Mouse (Mus musculus) CD4-positive, CD25-positive, alpha-beta regulatory T cell (primary cell): ENCODE results near the gene Tnxb. TPM values are rescaled to one million over a fixed set of nuclear protein-coding genes. Genes with fewer than 3 reads are reported as not detected.

ENCODE experiments used
- polyA plus RNA-seq: library from polyadenylated mRNA; unstranded; fragments of 100-300 nt; shearing (Covaris generic); gene quantifications from one replicate; pipeline ENCODE4 v1.2.1, GENCODE M21; 2017

Gene Tnxb
- polyA plus RNA-seq = not detected

GRCm38 (mm10) chr17:34670235-34670634 is at the start of gene Tnxb:
Gene Tnxb (plus strand): TSS chr17:34670535.

DNA sequence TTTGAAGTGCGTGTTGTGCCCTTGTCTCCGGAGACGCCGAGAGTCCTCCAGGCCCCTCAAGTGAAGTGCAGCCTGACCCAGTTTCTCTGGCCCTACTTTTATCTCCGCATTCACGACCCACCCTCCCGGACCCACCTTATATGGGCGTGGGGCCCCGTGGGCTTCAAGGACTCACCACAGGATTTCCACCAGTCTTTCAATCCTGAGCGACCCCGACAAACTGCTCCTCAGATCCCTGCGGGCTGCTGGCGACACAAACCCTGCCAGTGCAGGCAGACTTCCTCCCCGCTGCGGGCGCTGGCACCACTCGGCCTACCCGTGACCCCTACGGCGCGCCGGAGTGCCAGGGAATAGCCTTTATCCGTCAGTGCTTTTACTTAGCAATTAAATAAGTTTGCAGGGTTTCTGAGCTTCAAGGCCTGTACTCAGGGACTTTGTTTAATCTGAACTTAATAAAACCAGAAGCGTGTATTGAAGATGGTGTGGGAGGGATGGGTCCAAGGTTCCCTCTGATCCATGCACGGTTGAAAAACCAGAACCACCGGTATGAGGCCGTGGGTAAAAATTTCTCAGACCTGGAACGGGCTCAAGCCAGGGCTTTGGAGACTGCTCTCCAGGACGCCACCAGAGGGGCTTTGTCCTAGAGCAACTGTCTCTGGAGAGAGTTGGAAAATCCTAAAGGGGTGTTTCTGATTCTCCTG is 42.2 kb upstream of the Tnxb start, which contains the start of gene Ppt2:
Ppt2 (minus strand) TSS at position 568 of the 701 bp plus-strand sequence.

DNA sequence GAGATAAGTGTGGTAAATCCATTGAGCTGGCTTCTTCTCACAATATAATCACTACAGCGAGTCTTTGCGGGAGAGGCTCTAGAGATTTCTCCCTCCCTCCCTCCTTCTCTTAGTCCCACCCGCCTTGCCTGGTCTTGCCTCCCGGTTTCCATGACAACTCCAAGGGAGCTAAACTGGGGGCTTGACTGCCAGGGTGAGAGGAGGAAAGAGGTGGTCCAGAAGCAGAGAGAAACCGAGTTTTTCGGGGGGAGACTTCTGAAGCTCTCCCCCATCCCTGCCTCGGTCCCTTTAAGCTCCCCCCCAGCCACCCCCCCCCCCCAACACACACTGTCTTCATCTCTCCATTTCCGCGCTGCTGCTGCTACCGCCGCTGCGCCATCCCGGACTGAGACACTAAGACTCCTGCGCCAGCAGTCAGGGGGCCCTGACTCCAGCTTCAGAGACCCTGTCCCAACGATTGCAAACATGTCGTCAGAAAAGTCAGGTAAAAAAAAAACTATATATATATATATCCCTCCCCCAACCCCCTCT is 41.0 kb upstream of the Tnxb start, which contains the start of gene Prrt1:
Prrt1 (plus strand) TSS at position 313 of the 531 bp plus-strand sequence.

DNA sequence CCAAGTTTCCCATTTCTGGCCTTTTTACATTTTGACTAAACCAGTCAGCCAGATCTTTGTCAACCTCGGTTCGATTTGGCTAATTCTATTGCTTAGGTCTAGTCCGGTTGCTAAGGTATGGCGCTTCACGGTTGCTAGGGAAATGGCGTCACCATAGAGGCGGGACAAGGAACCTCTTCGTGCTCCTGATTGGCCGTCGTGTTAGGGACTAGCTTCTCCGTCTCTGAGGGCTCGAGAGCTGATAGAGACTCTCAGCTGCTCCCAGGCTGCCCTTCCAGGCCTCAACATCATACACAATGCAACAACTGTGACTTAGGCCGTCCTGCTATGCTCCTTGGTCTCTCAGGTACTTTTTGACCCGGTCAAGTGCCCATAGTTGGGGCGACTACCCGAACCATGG is 25.7 kb upstream of the Tnxb start, which contains the start of gene Fkbpl:
Fkbpl (plus strand) TSS at position 157 of the 400 bp plus-strand sequence.

DNA sequence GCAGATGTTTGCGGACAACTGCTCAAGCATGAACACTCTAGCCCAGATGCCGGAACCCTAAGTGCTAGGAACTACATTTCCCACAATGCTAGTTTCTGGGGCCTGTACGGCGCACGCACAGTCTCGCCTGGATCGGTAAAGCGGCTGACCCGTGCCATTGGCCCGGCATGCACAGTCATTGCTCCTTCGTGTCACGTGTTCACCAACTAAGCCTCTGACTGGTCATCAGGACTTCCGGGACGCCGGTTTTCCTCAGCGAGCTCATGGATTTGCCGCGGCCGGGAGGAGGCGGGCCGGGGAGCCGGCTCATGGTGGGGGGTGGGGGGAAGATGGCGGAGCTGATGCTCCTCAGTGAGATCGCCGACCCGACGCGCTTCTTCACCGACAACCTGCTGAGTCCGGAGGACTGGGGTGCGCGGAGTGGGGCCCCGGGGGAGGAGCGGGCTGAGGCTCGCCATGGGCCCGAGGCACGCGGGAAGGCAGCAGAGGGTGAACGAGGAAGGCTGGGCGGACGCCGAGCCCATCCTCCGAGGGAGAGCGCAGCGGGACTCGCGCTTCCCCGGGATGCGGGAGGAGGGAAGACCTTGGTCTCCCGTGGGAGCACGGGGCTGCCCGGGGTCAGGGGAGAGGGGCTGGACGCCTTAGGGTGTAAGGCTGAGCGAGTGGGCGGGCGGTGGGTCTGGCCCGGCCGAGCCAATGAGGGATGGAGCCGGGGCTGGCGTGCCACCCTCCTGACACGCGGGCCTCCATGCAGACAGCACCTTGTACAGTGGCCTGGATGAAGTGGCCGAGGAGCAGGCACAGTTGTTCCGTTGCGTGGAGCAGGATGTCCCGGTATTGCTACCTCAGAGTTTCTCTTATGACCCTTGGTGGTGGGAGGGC is 23.2 kb upstream of the Tnxb start, which contains the start of gene Atf6b:
Atf6b (plus strand) TSS at position 241 of the 882 bp plus-strand sequence.

GRCm38 (mm10) chr17:34743719-34744118 is 73.4 kb downstream of the Tnxb start, which contains the start of gene C4b:
Gene C4b (minus strand): TSS chr17:34743882.

Other genes starting within 250 kb of the Tnxb start
- not detected for gene Btnl4, start 193.2 kb upstream of the Tnxb start, polyA plus RNA-seq
- gene Btnl6, start 153.2 kb upstream of the Tnxb start, polyA plus RNA-seq = not detected
- 0.12 TPM for gene Notch4, start 106.3 kb upstream of the Tnxb start, polyA plus RNA-seq
- gene Gpsm3, start 80.7 kb upstream of the Tnxb start, polyA plus RNA-seq = 296 TPM
- 20.0 TPM for gene Pbx2, start 79.3 kb upstream of the Tnxb start, polyA plus RNA-seq
- gene Ager, start 72.7 kb upstream of the Tnxb start, polyA plus RNA-seq = 2.5 TPM
- gene Rnf5, start 66.8 kb upstream of the Tnxb start, polyA plus RNA-seq = 97.3 TPM
- 23.3 TPM for gene Agpat1, start 66.3 kb upstream of the Tnxb start, polyA plus RNA-seq
- 2.8 TPM for gene Egfl8, start 54.6 kb upstream of the Tnxb start, polyA plus RNA-seq
- 22.3 TPM for gene Ppt2, start 42.0 kb upstream of the Tnxb start, polyA plus RNA-seq
- 6.9 TPM for gene Prrt1, start 41.0 kb upstream of the Tnxb start, polyA plus RNA-seq
- gene Fkbpl, start 25.8 kb upstream of the Tnxb start, polyA plus RNA-seq = 5.5 TPM
- 78.5 TPM for gene Atf6b, start 23.4 kb upstream of the Tnxb start, polyA plus RNA-seq
- not detected for gene C4b, start 73.3 kb downstream of the Tnxb start, polyA plus RNA-seq
- not detected for gene Cyp21a1, start 134.0 kb downstream of the Tnxb start, polyA plus RNA-seq
- gene Stk19, start 166.4 kb downstream of the Tnxb start, polyA plus RNA-seq = 31.8 TPM
- 78.8 TPM for gene Dxo, start 166.5 kb downstream of the Tnxb start, polyA plus RNA-seq
- gene Skiv2l, start 179.7 kb downstream of the Tnxb start, polyA plus RNA-seq = 126 TPM
- 47.9 TPM for gene Nelfe, start 179.9 kb downstream of the Tnxb start, polyA plus RNA-seq
- 0.91 TPM for gene Cfb, start 192.0 kb downstream of the Tnxb start, polyA plus RNA-seq
- 0.36 TPM for gene Zbtb12, start 208.9 kb downstream of the Tnxb start, polyA plus RNA-seq
- 0.07 TPM for gene Gm20547, start 211.5 kb downstream of the Tnxb start, polyA plus RNA-seq
- gene C2, start 227.7 kb downstream of the Tnxb start, polyA plus RNA-seq = 2.6 TPM
- 69.4 TPM for gene Ehmt2, start 227.9 kb downstream of the Tnxb start, polyA plus RNA-seq
- gene Slc44a4, start 243.9 kb downstream of the Tnxb start, polyA plus RNA-seq = not detected